Mouse (Mus musculus) monocyte, adult 5-6 weeks (primary cell): ENCODE measurements around the gene Ift88. TPM values are rescaled to one million over a fixed set of nuclear protein-coding genes. Genes with fewer than 3 reads are reported as not detected.
"Not testable (repeated sequence)": the region's sequence is repeated elsewhere in the genome, so short reads cannot be mapped to it uniquely, and the experiment has no call there.

Experiments
- ATAC-seq: fragments of 153-309, 156-312 bp; replicated peaks from 2 replicates; pipeline ENCODE4 v1.8.0; 2017; ENCODE audit warnings: mild to moderate bottlenecking; ENCODE audit not compliant: low TSS enrichment, insufficient number of reproducible peaks, severe bottlenecking, poor library complexity, low FRiP score
- total RNA-seq: library from RNA; stranded (forward); fragments of 200-1000, 200-491, 200-594 nt; gene quantifications from 3 replicates; pipeline ENCODE4 v1.2.3, GENCODE M21; 2017

The Ift88 gene
- total RNA-seq, 1 experiment from 2014 or later, result 9.5 TPM

GRCm38 (mm10) chr14:57417187-57417586, 6.7 kb upstream of the Ift88 start:
- no peak for ATAC-seq

- ATAC-seq, result peak; percentile 42; the same call in 1 of the 2 replicates
Observed at GRCm38 (mm10) chr14:57424212-57424561, 325 bp downstream of the Ift88 start.

DNA sequence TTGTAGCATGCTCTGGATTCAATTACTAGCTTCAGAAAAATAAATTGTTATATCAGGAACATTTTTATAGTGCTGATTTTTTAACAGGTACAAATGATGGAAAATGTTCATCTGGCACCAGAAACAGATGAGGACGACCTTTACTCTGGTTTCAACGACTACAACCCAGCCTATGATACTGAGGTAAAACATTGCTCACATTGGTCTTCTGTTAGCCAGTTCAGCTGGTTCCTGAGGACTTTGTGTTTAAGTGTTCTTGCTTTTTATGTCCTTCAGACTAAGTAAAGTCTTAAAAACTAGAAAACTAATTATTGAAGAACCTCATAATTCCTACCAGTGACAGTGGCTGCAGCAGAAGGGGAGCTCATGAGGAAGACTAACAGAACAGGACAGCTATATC, 6.6 kb downstream of the Ift88 start:
- no peak for ATAC-seq

DNA sequence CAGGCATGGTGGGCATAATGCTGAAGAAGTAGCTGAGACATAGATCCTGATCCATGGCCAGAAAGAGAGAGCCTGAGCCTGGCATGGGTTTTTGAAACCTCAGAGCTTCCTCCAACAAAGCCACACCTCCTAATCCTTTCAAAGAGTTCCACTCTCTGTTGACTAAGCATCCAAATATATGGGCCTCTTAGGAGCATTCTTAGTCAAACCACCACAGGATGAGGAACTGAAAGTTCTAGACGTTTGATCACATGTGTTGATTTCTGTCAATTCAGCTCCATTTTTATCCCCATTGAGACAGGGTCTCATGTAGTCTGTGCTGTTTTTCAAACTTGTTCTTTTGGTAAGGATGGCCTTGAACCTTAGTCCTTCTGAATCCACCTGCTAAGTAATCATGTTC, 28.7 kb downstream of the Ift88 start:
- ATAC-seq, result no peak

DNA sequence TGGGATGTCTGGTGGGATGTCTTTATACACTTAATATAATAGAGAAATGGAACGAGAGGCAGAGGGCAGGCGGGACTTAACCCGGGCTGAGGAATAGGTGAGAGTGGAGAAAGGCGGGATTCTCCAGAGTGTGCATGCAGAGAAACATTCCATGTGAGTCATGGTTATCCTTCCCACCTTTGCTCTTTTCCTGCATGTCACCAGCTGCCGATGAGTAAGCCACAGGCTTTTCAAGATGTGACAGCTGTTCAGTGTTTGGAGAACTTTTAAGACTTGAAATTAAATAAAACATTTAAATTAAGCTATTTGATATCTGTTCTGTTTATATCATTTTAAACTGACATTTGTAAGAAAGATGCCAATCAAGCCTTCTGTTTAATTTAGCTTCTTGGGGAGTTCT, 36.0 kb downstream of the Ift88 start:
- no peak for ATAC-seq

GRCm38 (mm10) chr14:57460326-57460725, 36.5 kb downstream of the Ift88 start:
- not testable (repeated sequence) for ATAC-seq

GRCm38 (mm10) chr14:57462871-57463270, 39.0 kb downstream of the Ift88 start:
- no peak for ATAC-seq

DNA sequence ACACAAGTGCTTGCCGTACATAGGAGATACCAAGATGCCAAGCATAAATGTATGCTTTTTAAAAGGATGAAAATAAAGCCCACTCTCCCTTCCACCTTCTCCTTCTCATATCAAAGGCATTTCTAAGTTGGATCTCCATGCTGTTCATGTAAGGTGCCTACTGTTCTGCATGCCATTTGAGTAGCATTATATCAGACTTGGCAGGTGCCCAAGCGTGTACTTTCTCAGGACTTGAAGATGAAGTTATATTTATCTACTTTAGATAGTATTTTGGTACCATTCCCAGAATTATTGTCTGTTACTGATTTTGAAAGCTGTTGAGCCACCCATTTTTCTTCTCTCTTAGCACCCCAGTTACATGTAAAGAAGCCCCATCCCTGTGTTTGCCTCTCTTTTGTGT, 51.2 kb downstream of the Ift88 start:
- ATAC-seq, result no peak

- ATAC-seq, result no peak
Observed at GRCm38 (mm10) chr14:57482262-57482661, 58.4 kb downstream of the Ift88 start.

GRCm38 (mm10) chr14:57484183-57484582, 60.3 kb downstream of the Ift88 start:
- no peak for ATAC-seq

- ATAC-seq, result no peak
Observed at GRCm38 (mm10) chr14:57489696-57490095, 65.8 kb downstream of the Ift88 start.

GRCm38 (mm10) chr14:57493840-57494239, 70.0 kb downstream of the Ift88 start:
- no peak for ATAC-seq

- ATAC-seq, result no peak
Observed at GRCm38 (mm10) chr14:57503729-57504128, 79.9 kb downstream of the Ift88 start.

DNA sequence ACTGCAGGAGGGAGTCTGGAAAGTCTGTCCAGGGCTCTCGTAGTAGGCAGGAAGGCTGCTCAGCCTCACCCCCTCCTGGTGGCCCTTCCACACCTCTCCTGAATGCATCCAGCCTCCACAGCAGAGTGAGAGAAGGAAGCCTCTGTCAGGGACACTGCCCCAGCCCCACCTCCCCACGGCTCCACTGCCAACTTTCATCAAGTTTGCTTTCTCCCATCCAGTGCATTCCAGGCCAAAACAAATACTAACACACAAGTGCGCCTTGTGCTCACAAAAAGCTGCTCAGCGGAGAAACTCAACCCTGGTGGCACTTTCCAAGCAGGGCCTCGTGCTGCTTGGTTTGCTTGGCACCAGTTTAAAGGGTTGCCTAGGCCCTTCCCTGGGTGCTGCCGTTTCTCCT, 85.7 kb downstream of the Ift88 start:
- ATAC-seq, result no peak

DNA sequence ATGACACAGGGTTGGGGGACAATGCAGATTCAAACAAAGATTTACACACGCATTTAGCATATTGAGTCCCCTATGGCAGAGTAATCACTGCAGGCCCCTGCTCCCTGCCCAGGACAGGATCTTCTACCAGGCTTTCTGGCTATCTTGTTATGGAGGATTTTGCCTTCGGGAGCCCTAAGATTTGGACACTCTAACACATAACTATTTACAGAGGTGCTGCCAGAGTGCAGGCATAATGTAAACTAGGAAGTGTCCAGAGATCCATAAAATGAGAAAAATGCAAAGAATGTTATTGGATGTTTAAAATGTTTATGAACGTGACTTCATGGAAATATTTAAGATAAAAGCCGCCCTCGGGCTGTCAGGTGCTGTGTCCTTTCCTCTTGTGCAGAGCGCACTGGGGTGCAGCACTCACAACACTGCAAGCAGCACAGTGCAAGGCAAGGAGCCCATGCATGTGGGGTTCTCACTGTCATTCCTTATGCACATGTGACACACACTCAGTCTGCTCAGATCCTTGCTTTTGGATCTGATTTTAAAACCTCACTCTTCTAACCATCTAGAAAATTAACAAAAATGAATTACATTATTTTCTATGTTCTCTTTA, 91.4 kb downstream of the Ift88 start:
- no peak for ATAC-seq

- ATAC-seq, result no peak
Observed at GRCm38 (mm10) chr14:57517001-57517400, 93.1 kb downstream of the Ift88 start.

- ATAC-seq, result no peak
Observed at GRCm38 (mm10) chr14:57523762-57524161, 99.9 kb downstream of the Ift88 start.

DNA sequence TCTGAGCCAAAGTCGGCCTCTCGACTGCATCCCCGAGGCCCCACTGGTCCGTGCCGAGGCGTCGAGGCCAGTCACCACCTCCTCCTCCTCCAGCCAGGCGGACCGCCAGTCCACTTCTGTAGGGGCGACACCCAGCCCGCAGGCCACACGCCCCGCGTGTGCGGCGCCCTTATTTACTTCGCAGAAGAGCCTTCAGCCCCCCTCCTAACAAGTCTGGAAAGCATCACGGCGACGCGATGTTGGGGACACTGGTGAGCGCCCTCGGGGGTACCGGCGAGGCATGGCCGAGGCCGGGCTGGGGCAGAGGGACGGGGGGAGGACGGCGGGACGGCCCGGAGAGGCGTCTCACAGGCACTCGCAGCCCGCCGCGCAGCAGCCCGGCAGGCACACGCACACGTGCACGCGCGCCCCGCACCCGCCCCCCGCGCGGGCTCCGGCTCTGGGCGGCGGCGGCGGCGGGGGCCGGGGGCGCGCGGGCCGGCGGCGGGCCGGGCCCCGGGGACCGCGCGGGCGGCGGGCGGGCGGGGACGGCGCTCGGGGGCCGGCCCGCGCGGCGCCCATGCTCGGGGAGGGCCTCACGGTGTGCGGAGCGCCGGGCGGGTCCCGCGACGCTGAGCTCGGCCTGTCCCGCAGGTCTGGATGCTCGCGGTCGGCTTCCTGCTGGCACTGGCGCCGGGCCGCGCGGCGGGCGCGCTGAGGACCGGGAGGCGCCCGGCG, 101.0 kb downstream of the Ift88 start, which contains the start of gene Il17d:
TSS of gene Il17d (plus strand) at position 107 of the 717 bp plus-strand sequence.
- no peak for ATAC-seq

GRCm38 (mm10) chr14:57525388-57526049, 101.7 kb downstream of the Ift88 start:
- ATAC-seq, result no peak

GRCm38 (mm10) chr14:57526050-57526623, 102.3 kb downstream of the Ift88 start:
- no peak for ATAC-seq
